Comparison of ENCODE assay signal across 8 mouse cellular contexts in genomic region chr7:29168791-29169230, GRCm38 (mm10). TPM values are rescaled to one million over a fixed set of nuclear protein-coding genes. Genes with fewer than 3 reads are reported as not detected.
A peak's percentile ranks its signal among the peaks of the same experiment; 100 is the strongest.
DNase-seq lines count a peak whose midpoint lies in the region; ATAC-seq lines count a peak whose summit lies in the region.

No protein-coding gene starts in this region.

- ATAC-seq in heart, embryonic 11.5 days (replicated peaks; ENCODE audit: insufficient number of reproducible peaks, low FRiP score, low TSS enrichment): no peak
- ATAC-seq in hindbrain, embryonic 13.5 days (ENCODE audit: low FRiP score): peak; percentile 36
- ATAC-seq in midbrain, embryonic 14.5 days (ENCODE audit: low FRiP score, low TSS enrichment): peak; percentile 16; the same call in 1 of the 2 replicates

- peak overlapping the region; percentile 81 for H3K4me2 ChIP-seq in heart, embryonic 11.5 days
- H3K4me2 ChIP-seq in hindbrain, embryonic 13.5 days: peak overlapping the region; percentile 73
- H3K4me2 ChIP-seq in midbrain, embryonic 14.5 days (ENCODE audit: low read length): peak overlapping the region; percentile 71

- no peak for DNase-seq in heart, postnatal 4 days
- DNase-seq in 3T3-L1 (ENCODE audit: low read depth, low spot score): peak; percentile 8
- peak; percentile 85 for DNase-seq in midbrain, embryonic 14.5 days
- no peak for DNase-seq in ovary, adult 18-20 months (ENCODE audit: low spot score)
- no peak for DNase-seq in c-Kit-positive CD71-positive TER-119-positive erythroid progenitor cells, embryonic 14.5 days (ENCODE audit: low spot score)

- H3K9ac ChIP-seq in heart, embryonic 11.5 days (ENCODE audit: low read depth, low read length): peak overlapping the region; percentile 70
- peak overlapping the region; percentile 80 for H3K9ac ChIP-seq in hindbrain, embryonic 13.5 days
- H3K9ac ChIP-seq in midbrain, embryonic 14.5 days (replicated peaks; ENCODE audit: low read length): peak overlapping the region; percentile 70

- peaks cover 5% of the 10 kb centered on the region; the same call in 1 of the 2 replicates for H3K36me3 ChIP-seq in heart, embryonic 11.5 days (ENCODE audit: control insufficient read depth, insufficient read depth, low read length)
- peaks cover 25% of the 10 kb centered on the region for H3K36me3 ChIP-seq in hindbrain, embryonic 13.5 days
- H3K36me3 ChIP-seq in midbrain, embryonic 14.5 days (ENCODE audit: control insufficient read depth, insufficient read depth, low read length): peaks cover 12% of the 10 kb centered on the region

- H3K4me1 ChIP-seq in heart, embryonic 11.5 days (ENCODE audit: control insufficient read depth, insufficient read depth, low read length): peaks cover 17% of the 10 kb centered on the region
- H3K4me1 ChIP-seq in brown adipose tissue, adult 24 weeks (ENCODE audit: control insufficient read depth, insufficient read depth, insufficient read length, low read length): peaks cover 6% of the 10 kb centered on the region; the same call in 1 of the 2 replicates
- peaks cover 47% of the 10 kb centered on the region for H3K4me1 ChIP-seq in hindbrain, embryonic 13.5 days (replicated peaks)
- H3K4me1 ChIP-seq in midbrain, embryonic 14.5 days (ENCODE audit: control insufficient read depth, insufficient read depth, low read length): peaks cover 25% of the 10 kb centered on the region

- peaks cover 57% of the 10 kb centered on the region for H3K27me3 ChIP-seq in heart, embryonic 11.5 days (ENCODE audit: control insufficient read depth, insufficient read depth, low read length)
- peaks cover 50% of the 10 kb centered on the region for H3K27me3 ChIP-seq in hindbrain, embryonic 13.5 days
- H3K27me3 ChIP-seq in midbrain, embryonic 14.5 days (ENCODE audit: control insufficient read depth, insufficient read depth, low read length): peaks cover 32% of the 10 kb centered on the region

- 0% methylated on average over 14 of the region's 14 CpGs for WGBS in heart, embryonic 11.5 days (ENCODE audit: insufficient replicate concordance)
- under 1% methylated on average over 14 of the region's 14 CpGs for whole genome bisulfite sequencing in hindbrain, embryonic 13.5 days
- WGBS in midbrain, embryonic 14.5 days: 1% methylated on average over 14 of the region's 14 CpGs

- H3K4me3 ChIP-seq in heart, embryonic 11.5 days (ENCODE audit: low read depth, low read length): peak overlapping the region; percentile 71
- H3K4me3 ChIP-seq in brown adipose tissue, adult 24 weeks (ENCODE audit: insufficient read depth, low read depth, low read length): peak overlapping the region; percentile 72
- H3K4me3 ChIP-seq in hindbrain, embryonic 13.5 days: peak overlapping the region; percentile 71
- peak overlapping the region; percentile 70 for H3K4me3 ChIP-seq in midbrain, embryonic 14.5 days (replicated peaks; ENCODE audit: low read depth, low read length)

- no peak overlapping the region for H3K27ac ChIP-seq in heart, embryonic 11.5 days (ENCODE audit: low read depth, low read length)
- no peak overlapping the region for H3K27ac ChIP-seq in brown adipose tissue, adult 24 weeks (replicated peaks; ENCODE audit: low read depth, low read length)
- peak overlapping the region; percentile 89 for H3K27ac ChIP-seq in hindbrain, embryonic 13.5 days
- H3K27ac ChIP-seq in midbrain, embryonic 14.5 days (replicated peaks; ENCODE audit: low read depth, low read length): peak overlapping the region; percentile 92

- no peaks in the 10 kb centered on the region for H3K9me3 ChIP-seq in heart, embryonic 11.5 days (replicated peaks; ENCODE audit: control insufficient read depth, low read length)
- no peaks in the 10 kb centered on the region for H3K9me3 ChIP-seq in hindbrain, embryonic 13.5 days
- no peaks in the 10 kb centered on the region for H3K9me3 ChIP-seq in midbrain, embryonic 14.5 days (ENCODE audit: control insufficient read depth, low read length)

RNA-seq across cellular contexts. Expression of gene Ggn, which starts 1.2 kb away (rescaled TPM):
- 0.42 and 1.1 TPM in 2 replicates for polyA plus RNA-seq in heart, embryonic 11.5 days (2014; fragmentation: Nextera tagmentation; extraction: Ambion mirVana)
- total RNA-seq in heart, postnatal 4 days (2021): under 1 TPM; 0.24 to 0.54 TPM
- polyA plus RNA-seq in brown adipose tissue, adult 24 weeks (2012; ENCODE audit: insufficient read depth, insufficient read length, missing spikeins): not detected in 2 replicates
- polyA plus RNA-seq in hindbrain, embryonic 13.5 days (2015; fragmentation: Nextera tagmentation; extraction: Ambion mirVana): 0.49 and 0.65 TPM in 2 replicates
- polyA plus RNA-seq in midbrain, embryonic 14.5 days (2014; fragmentation: Nextera tagmentation; extraction: Ambion mirVana): 0.32 and 0.55 TPM in 2 replicates

RNA-seq across cellular contexts. Expression of gene Spred3, which starts 1.4 kb away (rescaled TPM):
- 2.5 and 3.5 TPM in 2 replicates for polyA plus RNA-seq in heart, embryonic 11.5 days (2014; fragmentation: Nextera tagmentation; extraction: Ambion mirVana)
- 1 to 10 TPM; 2.2 to 2.5 TPM for total RNA-seq in heart, postnatal 4 days (2021)
- polyA plus RNA-seq in brown adipose tissue, adult 24 weeks (2012; ENCODE audit: insufficient read depth, insufficient read length, missing spikeins): 0.32 and 1.2 TPM in 2 replicates
- 7.1 and 8.2 TPM in 2 replicates for polyA plus RNA-seq in hindbrain, embryonic 13.5 days (2015; fragmentation: Nextera tagmentation; extraction: Ambion mirVana)
- 9.4 and 11.2 TPM in 2 replicates for polyA plus RNA-seq in midbrain, embryonic 14.5 days (2014; fragmentation: Nextera tagmentation; extraction: Ambion mirVana)

RNA-seq across cellular contexts. Expression of gene Psmd8, which starts 11.7 kb away (rescaled TPM):
- polyA plus RNA-seq in heart, embryonic 11.5 days (2014; fragmentation: Nextera tagmentation; extraction: Ambion mirVana): 235 and 252 TPM in 2 replicates
- total RNA-seq in heart, postnatal 4 days (2021): 100 to 1,000 TPM; 184 to 188 TPM
- polyA plus RNA-seq in brown adipose tissue, adult 24 weeks (2012; ENCODE audit: insufficient read depth, insufficient read length, missing spikeins): 302 and 383 TPM in 2 replicates
- 303 and 305 TPM in 2 replicates for polyA plus RNA-seq in hindbrain, embryonic 13.5 days (2015; fragmentation: Nextera tagmentation; extraction: Ambion mirVana)
- 290 and 302 TPM in 2 replicates for polyA plus RNA-seq in midbrain, embryonic 14.5 days (2014; fragmentation: Nextera tagmentation; extraction: Ambion mirVana)

RNA-seq across cellular contexts. Expression of gene Fam98c, which starts 12.8 kb away (rescaled TPM):
- 8.3 and 10.7 TPM in 2 replicates for polyA plus RNA-seq in heart, embryonic 11.5 days (2014; fragmentation: Nextera tagmentation; extraction: Ambion mirVana)
- 10 to 100 TPM; 13.6 to 14.6 TPM for total RNA-seq in heart, postnatal 4 days (2021)
- 9.9 and 10.5 TPM in 2 replicates for polyA plus RNA-seq in brown adipose tissue, adult 24 weeks (2012; ENCODE audit: insufficient read depth, insufficient read length, missing spikeins)
- polyA plus RNA-seq in hindbrain, embryonic 13.5 days (2015; fragmentation: Nextera tagmentation; extraction: Ambion mirVana): 24.7 and 24.8 TPM in 2 replicates
- polyA plus RNA-seq in midbrain, embryonic 14.5 days (2014; fragmentation: Nextera tagmentation; extraction: Ambion mirVana): 17.7 and 21.3 TPM in 2 replicates

RNA-seq across cellular contexts. Expression of gene Rasgrp4, which starts 34.2 kb away (rescaled TPM):
- polyA plus RNA-seq in heart, embryonic 11.5 days (2014; fragmentation: Nextera tagmentation; extraction: Ambion mirVana): 0.83 and 1.00 TPM in 2 replicates
- under 1 TPM; 0.79 to 0.86 TPM for total RNA-seq in heart, postnatal 4 days (2021)
- 1.0 and 2.7 TPM in 2 replicates for polyA plus RNA-seq in brown adipose tissue, adult 24 weeks (2012; ENCODE audit: insufficient read depth, insufficient read length, missing spikeins)
- polyA plus RNA-seq in hindbrain, embryonic 13.5 days (2015; fragmentation: Nextera tagmentation; extraction: Ambion mirVana): 0.48 and 0.68 TPM in 2 replicates
- 0.70 and 0.86 TPM in 2 replicates for polyA plus RNA-seq in midbrain, embryonic 14.5 days (2014; fragmentation: Nextera tagmentation; extraction: Ambion mirVana)

Comparison
In these comparisons a context has a peak if more than half of its experiments do, and no peak if none do; other contexts are left out.
1. H3K27ac ChIP-seq: peak in hindbrain, embryonic 13.5 days (single experiment) and midbrain, embryonic 14.5 days (single experiment); none in heart, embryonic 11.5 days (single experiment) and brown adipose tissue, adult 24 weeks (single experiment).
2. DNase-seq: peak in 3T3-L1 (single experiment) and midbrain, embryonic 14.5 days (single experiment); none in heart, postnatal 4 days (single experiment), ovary, adult 18-20 months (single experiment) and c-Kit-positive CD71-positive TER-119-positive erythroid progenitor cells, embryonic 14.5 days (single experiment).
3. Peak in every context shown above with its lines, with median percentiles within 50 percentile points of each other: H3K4me2 ChIP-seq, H3K4me3 ChIP-seq and H3K9ac ChIP-seq.